Mouse (Mus musculus): Measurements from ENCODE around the gene Myadml2.

DNA sequence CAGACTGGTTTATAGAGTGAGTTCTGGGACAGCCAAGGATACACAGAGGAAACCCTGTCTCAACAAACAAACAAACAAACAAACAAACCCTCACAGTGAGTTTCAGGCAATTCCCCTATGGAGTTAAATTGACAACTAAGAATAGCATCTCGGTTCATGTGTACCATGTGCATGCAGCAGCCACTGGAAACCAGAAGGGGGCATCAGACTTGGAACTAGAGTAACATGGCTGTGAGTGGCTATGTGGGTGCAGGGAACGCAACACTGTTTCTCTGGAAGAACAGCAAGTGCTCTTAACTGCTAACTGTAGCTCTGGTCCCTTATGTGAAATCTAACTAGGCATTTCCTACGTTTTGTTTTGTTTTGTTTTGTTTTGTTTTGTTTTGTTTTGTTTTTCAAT lies 3.9 kb upstream of the Myadml2 start:
- TF ChIP-seq CTCF (IDR thresholded peaks at IDR 0.05; ENCODE audit: extremely low read depth, insufficient read length, insufficient replicate concordance, low read depth, low read length) (no peak), POLR2A (IDR thresholded peaks at IDR 0.05; ENCODE audit: low read depth, low read length) (no peak)
